Mouse (Mus musculus) cortical plate, adult 2 months (tissue): ENCODE measurements around the gene Slc23a2. TPM values are rescaled to one million over a fixed set of nuclear protein-coding genes. Genes with fewer than 3 reads are reported as not detected.

Experiments used
- H3K27ac ChIP-seq: fragments of 200-500 bp; 2 replicates; pipeline ENCODE4 v1.5.1; 2012; ENCODE audit warnings: low read length, control low read depth, inconsistent platforms; ENCODE audit not compliant: insufficient read depth
- H3K4me1 ChIP-seq: fragments of 200-500 bp; 2 replicates; pipeline ENCODE4 v1.6.1; 2011; ENCODE audit warnings: low read length; ENCODE audit not compliant: control insufficient read depth, insufficient read depth
- H3K4me3 ChIP-seq: fragments of 200-500 bp; 2 replicates; pipeline ENCODE4 v1.5.1; 2011; ENCODE audit warnings: mild to moderate bottlenecking, low read length, control low read depth; ENCODE audit not compliant: insufficient read depth
- CTCF ChIP-seq: fragments of 200-500 bp; IDR thresholded peaks from 2 replicates; pipeline ENCODE4 v1.5.1; 2011; ENCODE audit warnings: mild to moderate bottlenecking, control low read depth, low read length; ENCODE audit not compliant: insufficient read depth; ENCODE audit errors: extremely low read depth
- POLR2A ChIP-seq: fragments of 200-500 bp; IDR thresholded peaks from 2 replicates; pipeline ENCODE4 v1.6.1; 2011; ENCODE audit warnings: mild to moderate bottlenecking, low read length, control low read depth; ENCODE audit not compliant: insufficient read depth; ENCODE audit errors: extremely low read depth
- polyA plus RNA-seq: library from polyadenylated mRNA; depleted of rRNA; stranded (reverse); fragments of >200 nt; gene quantifications from 2 replicates; pipeline ENCODE4 v1.2.3, GENCODE M21; 2012

Slc23a2 gene
- polyA plus RNA-seq, 1 experiment = 109 TPM

DNA sequence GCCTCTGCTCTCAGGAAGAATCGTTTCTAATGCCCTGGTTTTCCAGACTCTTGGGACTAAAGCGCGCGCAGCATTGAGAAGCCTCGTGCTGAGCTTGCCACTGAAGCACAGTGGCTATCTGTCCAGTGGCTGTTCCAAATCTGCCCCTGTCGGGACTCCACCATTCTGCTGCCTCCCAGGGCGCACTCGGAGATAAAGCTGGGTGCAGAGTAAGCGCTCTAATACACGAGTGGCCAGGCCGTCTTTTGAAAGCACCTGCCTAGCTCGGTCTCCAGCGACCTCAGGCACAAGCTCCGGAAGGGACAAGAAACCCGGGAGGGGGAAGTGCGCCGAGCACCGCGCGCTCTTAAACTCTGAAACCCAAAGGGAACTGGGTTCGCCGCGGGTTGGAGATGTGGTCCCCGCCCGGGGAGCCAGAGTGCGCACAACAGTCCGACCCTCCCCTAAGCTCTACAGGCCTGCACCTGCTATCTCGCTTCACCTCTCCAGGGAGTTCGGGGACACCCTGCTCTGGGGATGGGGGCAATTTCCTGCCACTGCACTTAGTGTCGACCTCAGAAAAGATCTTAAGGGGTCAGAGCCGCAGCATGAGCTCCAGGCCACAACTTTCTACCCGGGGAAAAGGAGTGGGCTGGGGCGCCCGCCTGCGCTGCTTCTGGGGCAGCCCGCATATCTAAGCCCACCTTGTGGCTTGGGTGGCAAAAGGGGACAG, 115.9 kb downstream of the Slc23a2 start:
- Histone ChIP-seq H3K4me1 (no peaks in the 10 kb centered on the region), H3K4me3 (peak overlapping the region; percentile 33), H3K27ac (peak overlapping the region; percentile 60)
- no peak for TF ChIP-seq CTCF
- TF ChIP-seq POLR2A = no peak

DNA sequence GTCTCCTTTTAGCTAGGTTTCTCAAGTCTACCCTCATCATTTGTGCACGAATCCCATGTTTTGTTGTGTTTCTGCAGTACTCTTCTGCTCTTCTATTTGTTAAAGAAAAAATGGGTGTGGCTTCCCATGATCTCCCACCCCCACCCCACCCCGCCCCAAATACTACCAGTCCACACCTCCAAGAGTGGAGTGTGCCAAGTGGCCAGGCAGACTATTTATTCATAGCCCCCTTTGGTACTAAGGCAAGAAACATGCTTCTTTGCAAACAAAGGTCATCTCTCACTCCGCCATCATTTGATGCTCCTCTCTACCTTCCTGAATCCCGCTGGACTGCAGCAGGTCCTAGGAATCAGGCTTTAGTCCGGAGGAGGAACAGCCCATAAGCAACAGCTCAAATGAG, 116.8 kb downstream of the Slc23a2 start:
- Histone ChIP-seq H3K4me3 (peak overlapping the region; percentile 21), H3K4me1 (no peaks in the 10 kb centered on the region), H3K27ac (peak overlapping the region; percentile 60; the same call in 1 of the 2 replicates)
- TF ChIP-seq POLR2A = no peak
- TF ChIP-seq CTCF = no peak

DNA sequence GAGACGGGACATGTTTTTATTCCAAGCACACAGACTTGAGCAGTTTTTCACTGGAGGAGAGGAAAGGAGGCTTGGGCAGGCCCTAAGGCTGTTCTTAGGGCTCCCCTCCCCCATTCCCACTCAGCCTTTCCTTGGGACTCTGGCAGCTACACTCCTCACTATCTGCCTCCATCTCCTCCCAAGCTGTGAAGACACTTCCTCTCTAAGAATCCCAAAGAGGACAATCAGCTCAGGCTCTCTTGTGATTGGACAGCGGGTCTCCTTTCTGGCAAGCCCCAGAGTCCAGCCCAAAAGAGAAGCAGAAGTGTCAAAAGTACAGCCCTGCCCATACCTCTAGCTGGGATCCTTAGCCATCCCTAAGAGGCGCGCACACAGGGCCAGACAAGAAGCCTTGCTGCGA, 117.5 kb downstream of the Slc23a2 start:
- TF ChIP-seq POLR2A = no peak
- Histone ChIP-seq H3K4me1 (no peaks in the 10 kb centered on the region), H3K4me3 (no peak overlapping the region; the same call in 1 of the 2 replicates), H3K27ac (no peak overlapping the region)

DNA sequence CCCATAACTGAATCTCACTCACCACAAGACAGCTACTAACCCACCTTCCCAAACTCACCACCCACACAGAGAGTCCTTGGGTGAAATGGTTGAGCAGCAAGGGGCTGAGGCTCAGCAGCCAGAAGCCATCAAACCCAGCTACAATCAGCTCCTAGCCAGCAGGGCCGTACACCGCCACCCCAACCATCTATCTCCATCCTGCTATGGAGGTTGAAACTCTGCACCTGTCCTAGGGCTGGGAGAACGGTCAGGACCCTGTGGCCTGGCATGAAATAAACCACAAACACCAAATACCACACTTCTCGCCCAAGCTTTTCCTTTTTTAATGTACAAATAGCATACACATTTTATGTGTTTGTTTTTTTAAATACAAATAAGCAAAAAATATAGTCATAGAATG, 120.9 kb downstream of the Slc23a2 start:
- no peaks in the 10 kb centered on the region for H3K4me1 ChIP-seq
- H3K4me3 ChIP-seq = no peak overlapping the region
- H3K27ac ChIP-seq = no peak overlapping the region
- TF ChIP-seq CTCF = no peak
- no peak for TF ChIP-seq POLR2A

DNA sequence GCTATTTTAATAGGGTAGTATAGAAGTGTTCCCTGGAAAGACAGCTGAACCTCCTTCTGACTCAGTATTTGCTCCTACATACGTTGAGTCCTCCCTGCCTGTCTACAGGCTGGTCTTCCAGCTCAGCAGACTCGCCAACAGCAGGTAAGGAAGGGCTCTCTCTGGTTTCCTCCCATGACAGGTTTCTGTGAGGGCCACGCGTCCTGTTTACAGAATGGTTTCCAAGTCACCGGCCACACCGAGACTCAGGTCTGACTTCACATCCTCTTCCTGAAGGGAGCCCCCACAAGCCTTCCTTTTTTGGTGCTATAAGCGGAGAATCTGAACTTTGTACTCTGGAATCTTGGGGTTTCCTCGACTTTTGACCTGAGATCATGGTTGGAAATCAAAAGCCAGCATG, 122.3 kb downstream of the Slc23a2 start:
- Histone ChIP-seq H3K27ac (no peak overlapping the region), H3K4me1 (no peaks in the 10 kb centered on the region), H3K4me3 (no peak overlapping the region)
- TF ChIP-seq POLR2A = no peak
- TF ChIP-seq CTCF = no peak

DNA sequence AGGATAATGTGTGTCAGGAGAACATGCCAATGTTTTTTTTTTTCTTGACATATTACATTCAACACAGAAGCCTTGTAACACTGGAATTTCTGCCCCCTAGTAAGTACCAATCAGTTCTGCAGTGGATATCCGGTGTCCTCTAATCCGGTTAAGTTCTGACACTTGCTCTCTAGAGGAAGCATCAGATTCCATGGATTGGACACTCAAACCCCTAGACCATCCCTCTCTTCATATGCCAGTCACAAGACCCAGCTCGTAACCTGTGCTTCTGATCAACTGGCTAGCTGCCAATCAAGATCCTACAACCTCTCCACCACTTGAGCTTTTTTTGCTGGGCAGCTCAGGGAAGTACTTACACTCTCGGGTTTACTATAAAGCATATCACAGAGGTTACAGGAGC, 123.3 kb downstream of the Slc23a2 start:
- TF ChIP-seq POLR2A (no peak), CTCF (no peak)
- H3K4me1 ChIP-seq = no peaks in the 10 kb centered on the region
- no peak overlapping the region for H3K4me3 ChIP-seq
- H3K27ac ChIP-seq = no peak overlapping the region

DNA sequence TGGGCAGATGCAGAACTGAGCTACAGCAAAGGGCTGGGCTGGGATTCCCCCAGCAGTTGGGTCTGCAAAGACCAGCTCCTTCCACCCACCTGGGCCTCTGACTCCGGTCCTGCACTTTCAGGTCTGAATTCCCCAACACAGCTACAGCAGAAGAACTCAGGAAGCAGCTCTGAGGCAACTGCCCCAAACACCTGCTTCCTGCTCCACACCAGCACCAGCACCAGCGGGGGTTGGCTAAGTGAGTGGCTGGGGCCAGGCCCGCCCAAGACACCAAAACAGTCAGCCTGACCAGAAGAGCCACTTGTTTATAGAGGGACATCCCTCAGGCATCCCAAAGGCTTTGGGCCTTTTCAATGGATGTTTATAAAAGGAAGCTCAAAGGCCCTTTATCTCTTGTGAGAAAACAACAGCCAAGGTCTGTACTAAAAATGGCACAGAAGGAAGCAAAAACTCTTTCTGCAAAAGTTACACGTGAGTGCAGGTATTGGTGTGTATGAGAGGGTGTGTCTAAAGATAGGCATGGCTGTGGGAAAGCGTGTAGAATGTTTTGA, 123.8 kb downstream of the Slc23a2 start:
- TF ChIP-seq POLR2A = no peak
- no peak for TF ChIP-seq CTCF
- Histone ChIP-seq H3K27ac (peak overlapping the region; percentile 30; the same call in 1 of the 2 replicates), H3K4me1 (no peaks in the 10 kb centered on the region), H3K4me3 (no peak overlapping the region)

DNA sequence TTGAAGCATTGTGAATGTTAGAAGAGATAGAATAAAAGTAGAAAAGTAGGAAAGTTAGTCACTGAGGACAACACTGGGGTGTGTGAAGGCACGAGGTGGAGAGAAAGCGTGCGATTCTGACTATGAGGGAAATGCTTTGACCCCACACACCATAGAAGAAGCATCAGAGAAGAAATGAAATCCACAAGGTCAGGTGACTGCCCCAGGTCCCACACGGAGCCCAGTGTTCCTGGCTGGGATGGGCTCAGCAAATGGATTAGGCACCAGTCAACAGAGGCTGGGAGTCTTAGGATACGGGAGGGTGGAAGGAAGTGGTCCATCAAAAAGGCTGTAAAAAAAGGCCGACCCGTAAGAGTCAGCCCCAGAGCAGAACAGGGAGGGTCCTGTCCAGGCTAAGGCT, 124.5 kb downstream of the Slc23a2 start:
- no peak for TF ChIP-seq CTCF
- TF ChIP-seq POLR2A = no peak
- Histone ChIP-seq H3K4me1 (no peaks in the 10 kb centered on the region), H3K27ac (peak overlapping the region; percentile 30; the same call in 1 of the 2 replicates)

DNA sequence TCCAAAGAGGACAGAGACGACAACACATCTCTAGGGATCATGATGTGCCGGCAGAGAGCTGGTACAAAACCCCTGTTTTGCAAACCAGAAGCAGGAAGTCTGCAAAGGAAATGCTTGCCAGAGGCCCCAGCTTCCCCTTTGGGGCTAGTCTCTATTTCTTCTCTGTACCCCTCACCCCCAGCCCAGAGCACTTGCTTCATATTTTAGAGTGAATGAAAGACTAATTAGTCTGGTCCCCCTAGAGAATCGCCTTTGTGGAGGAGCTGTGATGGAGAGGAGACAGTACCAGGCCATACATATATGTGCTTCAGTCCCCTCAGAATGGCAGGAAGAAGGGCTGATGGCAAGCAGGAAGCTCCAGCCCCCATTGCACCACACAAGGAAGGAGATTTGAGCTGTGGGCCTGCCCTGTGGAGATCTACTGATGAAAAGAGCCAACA, 125.5 kb downstream of the Slc23a2 start:
- TF ChIP-seq POLR2A (no peak), CTCF (no peak)
- Histone ChIP-seq H3K27ac (no peak overlapping the region), H3K4me1 (no peaks in the 10 kb centered on the region), H3K4me3 (no peak overlapping the region)

More for the DNA sequence above, 124.5 kb downstream of the Slc23a2 start:
- H3K4me3 ChIP-seq = no peak overlapping the region

DNA sequence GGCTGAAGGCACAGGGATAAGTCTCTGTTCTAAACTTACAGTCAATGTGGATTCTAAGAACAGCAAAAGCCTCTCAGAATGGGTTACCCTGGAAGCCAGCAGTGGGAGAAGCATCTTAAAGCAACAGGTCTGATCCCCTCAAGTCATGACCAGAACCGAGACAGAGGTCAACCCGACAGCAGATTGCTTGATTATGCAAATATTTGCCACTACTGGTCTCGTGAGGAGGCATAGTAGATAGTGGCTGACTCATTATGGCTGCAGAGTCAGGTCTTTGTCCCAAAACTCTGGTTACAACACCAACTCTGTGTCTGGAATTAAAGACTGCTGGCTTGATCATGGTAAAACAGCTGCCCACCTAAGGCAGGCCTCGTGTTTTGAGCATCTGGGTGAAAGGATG, 126.8 kb downstream of the Slc23a2 start:
- Histone ChIP-seq H3K4me1 (no peaks in the 10 kb centered on the region), H3K27ac (no peak overlapping the region), H3K4me3 (no peak overlapping the region)
- no peak for TF ChIP-seq CTCF
- TF ChIP-seq POLR2A = no peak
